Mouse (Mus musculus) urinary bladder, adult 18-20 months (tissue): ENCODE data around the gene Taf11.
A peak's percentile ranks its signal among the peaks of the same experiment; 100 is the strongest.

Experiments
- DNase-seq, 2 experiments: peaks; one replicate each; pipeline ENCODE4 v3.0.0; 2022; ENCODE audit warnings: low spot score in 2 of 2, mixed read lengths in 2 of 2

Gene Taf11

DNA sequence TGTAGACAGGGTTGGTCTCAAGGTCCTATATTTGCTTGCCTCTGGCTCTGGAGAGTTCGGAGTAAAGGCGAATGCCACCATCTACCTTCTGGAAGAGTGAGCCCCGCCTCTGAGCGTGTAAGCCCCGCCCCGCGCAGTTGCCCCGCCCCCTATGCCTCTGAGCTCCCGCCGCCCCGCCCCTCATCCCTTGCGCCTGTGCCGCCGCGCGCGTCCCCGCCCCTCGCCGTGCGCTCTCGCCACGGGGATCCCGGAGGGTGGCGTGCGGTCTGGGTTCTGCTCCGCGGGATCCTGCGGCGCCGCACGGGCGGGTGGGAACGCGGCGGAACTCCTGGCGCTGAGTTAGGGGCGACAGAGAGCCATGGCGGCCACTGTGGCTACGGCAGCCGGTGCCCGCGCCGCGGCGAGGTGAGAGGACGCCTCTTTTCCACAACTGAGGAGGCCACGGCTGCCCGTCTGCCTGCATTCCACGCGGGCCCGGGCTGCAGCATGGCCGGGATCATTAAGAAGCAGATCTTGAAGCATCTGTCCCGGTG is 53.3 kb downstream of the Taf11 start, which contains the start of gene Uhrf1bp1:
Gene Uhrf1bp1 (plus strand): TSS at position 177 of the 533 bp plus-strand sequence.
- peak; percentile 67 to 69 for DNase-seq
